Mouse (Mus musculus) kidney, embryonic 16.5 days (tissue): ENCODE measurements around the gene Crybg1. TPM values are rescaled to one million over a fixed set of nuclear protein-coding genes. Genes with fewer than 3 reads are reported as not detected.

Source experiments
- ATAC-seq: fragments of 200-750 bp; cut with Nextera tagmentation; 2 replicates; pipeline ENCODE4 v1.8.0; 2017; ENCODE audit warnings: moderate TSS enrichment; ENCODE audit not compliant: low FRiP score, low TSS enrichment
- H3K27ac ChIP-seq: fragments of 300-500 bp; sonication (generic); 2 replicates; pipeline ENCODE4 v1.5.1; 2014; ENCODE audit warnings: low read length
- H3K27me3 ChIP-seq: fragments of 300-500 bp; sonication (generic); 2 replicates; pipeline ENCODE4 v1.6.1; 2014; ENCODE audit warnings: low read length, control low read depth, mixed read lengths; ENCODE audit not compliant: insufficient read depth
- H3K36me3 ChIP-seq: fragments of 300-500 bp; sonication (generic); 2 replicates; pipeline ENCODE4 v1.6.1; 2014; ENCODE audit warnings: low read length, control low read depth, mixed read lengths; ENCODE audit not compliant: insufficient read depth
- H3K4me1 ChIP-seq: fragments of 300-500 bp; sonication (generic); 2 replicates; pipeline ENCODE4 v1.6.1; 2014; ENCODE audit warnings: low read length, control low read depth, mixed read lengths; ENCODE audit not compliant: insufficient read depth
- H3K4me2 ChIP-seq: fragments of 300-500 bp; sonication (generic); replicated peaks from 2 replicates; pipeline ENCODE4 v1.6.1; 2014; ENCODE audit warnings: low read depth, low read length
- H3K4me3 ChIP-seq: fragments of 300-500 bp; sonication (generic); 2 replicates; pipeline ENCODE4 v1.5.1; 2014; ENCODE audit warnings: mild to moderate bottlenecking, low read length
- H3K9ac ChIP-seq: fragments of 300-500 bp; sonication (generic); replicated peaks from 2 replicates; pipeline ENCODE4 v1.6.1; 2014; ENCODE audit warnings: low read length
- H3K9me3 ChIP-seq: fragments of 300-500 bp; sonication (generic); 2 replicates; pipeline ENCODE4 v1.6.1; 2016; ENCODE audit warnings: low read length, control low read depth
- WGBS: fragments of 180-500 bp; shearing (Covaris S2); extraction: QIAGEN DNeasy Blood & Tissue Kit; methylation state at CpG from one replicate; pipeline ENCODE4 v1.1.7; 2014; 5-methylcytosine and 5-hydroxymethylcytosine counted together
- polyA plus RNA-seq: library from polyadenylated mRNA; unstranded; fragments of >200 nt; fragmentation: Nextera tagmentation; extraction: Ambion mirVana; gene quantifications from 2 replicates; pipeline ENCODE4 v1.2.1, GENCODE M21; 2015

Crybg1 gene
- polyA plus RNA-seq, 1 experiment from 2014 or later = 3.3 TPM

DNA sequence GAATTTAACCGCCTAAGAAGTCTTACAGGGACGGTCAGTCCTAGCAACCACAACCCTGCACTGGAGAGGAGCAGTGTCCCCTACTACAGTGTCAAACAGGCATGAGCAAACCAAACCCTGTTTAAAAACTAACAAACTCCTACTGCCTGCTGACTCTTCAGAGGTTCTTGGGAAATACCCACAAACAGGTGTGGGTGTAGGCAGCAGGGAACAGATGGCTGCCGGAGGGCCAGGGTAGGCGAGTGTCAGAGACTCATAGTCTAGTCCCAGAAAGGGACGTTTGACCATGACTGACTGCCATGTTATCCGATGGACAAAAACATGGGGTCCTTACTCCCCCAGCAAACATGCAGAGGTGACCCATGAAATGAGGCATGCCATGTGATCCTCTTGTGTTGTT is 97.7 kb downstream of the Crybg1 start:
- Histone ChIP-seq H3K36me3 (no peaks in the 10 kb centered on the region), H3K9me3 (no peaks in the 10 kb centered on the region), H3K27ac (no peak overlapping the region), H3K9ac (no peak overlapping the region), H3K4me2 (no peak overlapping the region), H3K4me1 (no peaks in the 10 kb centered on the region), H3K4me3 (no peak overlapping the region), H3K27me3 (no peaks in the 10 kb centered on the region)
- 86% methylated on average over 6 of the region's 6 CpGs for WGBS
- no peak for ATAC-seq

DNA sequence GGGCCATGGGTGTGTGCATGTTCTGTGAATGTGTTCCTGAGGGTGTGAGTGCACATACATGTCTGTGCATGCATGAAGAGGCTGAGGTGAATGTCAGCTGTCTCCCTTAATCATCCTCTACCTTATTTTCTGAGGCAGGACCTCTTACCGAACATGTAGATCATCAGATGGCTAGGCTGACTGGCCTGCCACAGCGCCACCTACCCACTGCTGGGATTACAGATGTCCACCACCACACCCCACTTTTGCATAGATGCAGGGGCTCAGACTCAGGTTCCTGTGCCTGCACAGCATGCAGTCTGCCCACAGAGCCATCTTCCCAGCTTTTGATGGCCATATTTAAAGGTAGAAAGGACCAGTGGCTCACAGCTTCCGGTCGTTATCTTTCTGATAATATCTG is 103.9 kb downstream of the Crybg1 start:
- no peaks in the 10 kb centered on the region for H3K4me1 ChIP-seq
- H3K9ac ChIP-seq = no peak overlapping the region
- no peak overlapping the region for H3K27ac ChIP-seq
- no peak for ATAC-seq
- no peak overlapping the region for H3K4me3 ChIP-seq
- WGBS = 76% methylated on average over 4 of the region's 4 CpGs
- H3K36me3 ChIP-seq = no peaks in the 10 kb centered on the region
- no peak overlapping the region for H3K4me2 ChIP-seq
- H3K9me3 ChIP-seq = no peaks in the 10 kb centered on the region
- H3K27me3 ChIP-seq = no peaks in the 10 kb centered on the region

GRCm38 (mm10) chr10:44043630-44044029 is 105.0 kb downstream of the Crybg1 start:
- Histone ChIP-seq H3K27me3 (no peaks in the 10 kb centered on the region), H3K4me2 (no peak overlapping the region), H3K36me3 (no peaks in the 10 kb centered on the region), H3K9ac (no peak overlapping the region), H3K27ac (no peak overlapping the region), H3K4me1 (no peaks in the 10 kb centered on the region), H3K9me3 (no peaks in the 10 kb centered on the region), H3K4me3 (no peak overlapping the region)
- no peak for ATAC-seq
- 57% methylated on average over 7 of the region's 7 CpGs for WGBS

DNA sequence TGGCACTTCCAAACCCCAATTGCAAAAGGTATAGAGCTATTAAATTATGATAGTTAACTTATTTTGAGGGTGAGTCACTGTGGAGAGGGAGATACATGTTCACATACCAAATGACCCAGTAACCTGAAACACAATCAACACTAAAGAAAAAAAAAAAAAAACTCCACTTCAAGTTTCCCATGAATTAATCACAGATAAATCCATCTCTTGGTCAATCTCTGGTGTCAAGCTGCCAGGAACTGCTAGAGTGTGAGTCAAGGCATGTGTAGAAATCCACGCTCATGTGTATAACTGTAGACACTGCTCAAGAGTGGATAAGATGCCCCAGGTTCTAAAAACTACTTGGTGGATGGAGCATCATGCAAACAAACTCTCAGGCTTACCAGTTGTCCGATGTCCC is 109.5 kb downstream of the Crybg1 start:
- Histone ChIP-seq H3K4me3 (no peak overlapping the region), H3K4me2 (no peak overlapping the region), H3K27ac (no peak overlapping the region), H3K27me3 (no peaks in the 10 kb centered on the region), H3K9me3 (no peaks in the 10 kb centered on the region), H3K9ac (no peak overlapping the region), H3K4me1 (no peaks in the 10 kb centered on the region), H3K36me3 (no peaks in the 10 kb centered on the region)
- no peak for ATAC-seq
- 89% methylated on average over 2 of the region's 2 CpGs for WGBS

DNA sequence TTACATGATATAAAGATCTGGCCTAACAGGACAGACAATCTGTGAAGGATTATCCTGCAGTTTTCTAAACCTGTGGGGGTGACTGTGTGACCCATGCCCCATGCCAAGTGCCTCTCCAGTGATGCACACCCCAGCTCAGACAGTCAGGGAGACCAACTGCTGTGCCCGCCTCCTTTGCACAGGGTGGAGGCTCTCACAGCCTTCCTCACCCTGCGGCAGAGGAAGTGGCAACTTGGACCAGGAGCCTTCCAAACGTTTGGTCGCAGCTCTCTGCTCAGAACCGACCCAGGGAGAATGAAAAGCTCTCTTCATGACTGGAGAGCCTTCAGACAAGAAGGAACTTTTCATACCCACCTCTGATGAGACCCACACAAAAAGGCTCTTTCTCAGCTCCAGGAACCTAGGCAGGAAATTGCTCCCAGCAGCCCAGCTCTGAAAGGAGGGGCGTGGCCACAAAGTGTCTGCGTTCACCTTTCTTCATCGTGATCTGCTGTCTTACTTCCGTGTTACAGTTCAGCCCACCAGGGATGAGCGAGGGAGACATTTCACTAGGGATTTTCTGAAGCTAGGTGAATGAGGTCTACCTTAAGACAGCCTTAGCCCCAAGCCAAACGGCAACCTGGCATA is 110.6 kb downstream of the Crybg1 start:
- H3K27ac ChIP-seq = no peak overlapping the region
- WGBS = 30% methylated on average over 11 of the region's 11 CpGs
- no peak overlapping the region for H3K9ac ChIP-seq
- no peaks in the 10 kb centered on the region for H3K36me3 ChIP-seq
- H3K9me3 ChIP-seq = no peaks in the 10 kb centered on the region
- H3K27me3 ChIP-seq = no peaks in the 10 kb centered on the region
- H3K4me3 ChIP-seq = 0 out of 2 replicates have a peak overlapping the region, but pooled peaks have one; percentile 10
- ATAC-seq = no peak
- H3K4me2 ChIP-seq = peak overlapping the region; percentile 39
- H3K4me1 ChIP-seq = no peaks in the 10 kb centered on the region

DNA sequence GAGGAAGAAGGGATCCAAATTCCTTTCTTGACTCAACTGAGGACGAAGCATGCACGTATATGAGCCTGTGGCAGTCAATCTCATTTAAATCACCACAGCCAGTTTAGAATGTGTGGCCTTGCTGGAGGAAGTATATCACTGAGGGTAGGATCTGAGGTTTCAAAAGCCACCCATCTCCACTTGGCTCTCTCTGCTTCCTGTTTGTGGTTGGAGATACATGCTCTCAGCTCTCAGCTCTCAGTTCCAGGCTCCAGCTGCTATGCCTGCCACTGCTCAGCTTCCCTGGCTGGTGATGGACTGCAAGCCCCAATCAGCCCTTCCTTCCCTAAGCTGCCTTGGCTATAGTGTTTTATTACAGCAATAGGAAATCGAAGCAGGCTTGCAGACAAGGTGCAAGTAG is 119.1 kb downstream of the Crybg1 start:
- H3K9me3 ChIP-seq = no peaks in the 10 kb centered on the region; the same call in 1 of the 2 replicates
- no peak overlapping the region for H3K4me3 ChIP-seq
- no peak overlapping the region for H3K4me2 ChIP-seq
- ATAC-seq = no peak
- H3K27me3 ChIP-seq = no peaks in the 10 kb centered on the region
- H3K27ac ChIP-seq = no peak overlapping the region
- H3K9ac ChIP-seq = no peak overlapping the region
- H3K36me3 ChIP-seq = no peaks in the 10 kb centered on the region
- 63% methylated on average over 3 of the region's 3 CpGs for WGBS
- no peaks in the 10 kb centered on the region for H3K4me1 ChIP-seq

- WGBS = 61% methylated on average over 1 of the region's 1 CpGs
- H3K36me3 ChIP-seq = no peaks in the 10 kb centered on the region
- H3K4me3 ChIP-seq = no peak overlapping the region
- no peaks in the 10 kb centered on the region for H3K27me3 ChIP-seq
- no peak for ATAC-seq
- H3K4me2 ChIP-seq = no peak overlapping the region
- no peak overlapping the region for H3K9ac ChIP-seq
- no peaks in the 10 kb centered on the region for H3K4me1 ChIP-seq
- H3K27ac ChIP-seq = no peak overlapping the region
- H3K9me3 ChIP-seq = no peaks in the 10 kb centered on the region; the same call in 1 of the 2 replicates
Observed at GRCm38 (mm10) chr10:44027226-44027625, 121.4 kb downstream of the Crybg1 start.

DNA sequence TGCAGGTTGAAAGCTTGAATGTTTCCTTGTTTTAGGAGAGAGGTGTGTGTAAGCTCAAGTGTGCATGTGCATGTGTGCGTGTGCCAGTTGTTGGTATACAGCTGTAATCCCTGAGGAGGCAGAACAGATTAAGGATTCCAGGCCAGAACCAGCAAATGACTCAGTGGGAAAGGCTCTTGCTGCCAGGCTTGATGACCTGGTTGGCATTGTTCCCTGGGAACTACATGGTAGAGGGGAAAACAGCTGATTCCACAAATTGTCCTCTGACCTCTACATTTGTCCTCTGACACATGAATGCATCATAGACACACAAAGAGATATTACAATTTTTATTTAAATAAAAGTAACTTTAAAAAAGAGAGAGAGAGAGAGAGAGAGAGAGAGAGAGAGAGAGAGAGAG is 122.5 kb downstream of the Crybg1 start:
- ATAC-seq = no peak
- WGBS = 91% methylated on average over 1 of the region's 1 CpGs

GRCm38 (mm10) chr10:44024705-44025104 is 123.9 kb downstream of the Crybg1 start:
- ATAC-seq = no peak
- Histone ChIP-seq H3K4me1 (0 out of 2 replicates have a peak, but pooled peaks cover 5% of the 10 kb centered on the region), H3K36me3 (no peaks in the 10 kb centered on the region), H3K9ac (no peak overlapping the region), H3K27ac (no peak overlapping the region), H3K9me3 (no peaks in the 10 kb centered on the region; the same call in 1 of the 2 replicates), H3K4me2 (no peak overlapping the region), H3K27me3 (no peaks in the 10 kb centered on the region), H3K4me3 (no peak overlapping the region)
- 67% methylated on average over 10 of the region's 10 CpGs for WGBS

More for the DNA sequence above, 122.5 kb downstream of the Crybg1 start:
- H3K4me3 ChIP-seq = no peak overlapping the region
- H3K27me3 ChIP-seq = no peaks in the 10 kb centered on the region
- H3K4me2 ChIP-seq = no peak overlapping the region
- H3K36me3 ChIP-seq = no peaks in the 10 kb centered on the region
- no peaks in the 10 kb centered on the region; the same call in 1 of the 2 replicates for H3K9me3 ChIP-seq
- H3K4me1 ChIP-seq = 0 out of 2 replicates have a peak, but pooled peaks cover 5% of the 10 kb centered on the region
- no peak overlapping the region for H3K9ac ChIP-seq
- no peak overlapping the region for H3K27ac ChIP-seq

GRCm38 (mm10) chr10:44020141-44020540 is 128.5 kb downstream of the Crybg1 start:
- 75% methylated on average over 4 of the region's 4 CpGs for WGBS

More at GRCm38 (mm10) chr10:44020141-44020540, 128.5 kb downstream of the Crybg1 start:
- no peak for ATAC-seq
- no peaks in the 10 kb centered on the region for H3K9me3 ChIP-seq
- H3K36me3 ChIP-seq = no peaks in the 10 kb centered on the region
- H3K27ac ChIP-seq = no peak overlapping the region
- 0 out of 2 replicates have a peak, but pooled peaks cover 8% of the 10 kb centered on the region for H3K4me1 ChIP-seq
- no peak overlapping the region for H3K9ac ChIP-seq
- H3K27me3 ChIP-seq = no peaks in the 10 kb centered on the region
- no peak overlapping the region for H3K4me2 ChIP-seq
- H3K4me3 ChIP-seq = no peak overlapping the region
